Mouse (Mus musculus) hindbrain, postnatal 0 days (tissue): ENCODE measurements around the gene Tubgcp5. TPM values are rescaled to one million over a fixed set of nuclear protein-coding genes. Genes with fewer than 3 reads are reported as not detected.

Experiments
- ATAC-seq: fragments of 200-750 bp; cut with Nextera tagmentation; 2 replicates; pipeline ENCODE4 v1.8.0; 2017; ENCODE audit warnings: mild to moderate bottlenecking, moderate TSS enrichment, moderate library complexity
- DNase-seq: peaks from one replicate; pipeline ENCODE4 v3.0.0-alpha.2; 2015; ENCODE audit warnings: low spot score
- H3K27ac ChIP-seq: fragments of 300-500 bp; sonication (generic); 2 replicates; pipeline ENCODE4 v1.5.1; 2014; ENCODE audit warnings: mild to moderate bottlenecking
- H3K27me3 ChIP-seq: fragments of 300-500 bp; sonication (generic); 2 replicates; pipeline ENCODE4 v1.6.1; 2014; ENCODE audit warnings: low read length, mixed read lengths; ENCODE audit not compliant: insufficient read depth
- H3K36me3 ChIP-seq: fragments of 300-500 bp; sonication (generic); 2 replicates; pipeline ENCODE4 v1.6.1; 2014; ENCODE audit warnings: low read length, mixed read lengths; ENCODE audit not compliant: insufficient read depth
- H3K4me1 ChIP-seq: fragments of 300-500 bp; sonication (generic); 2 replicates; pipeline ENCODE4 v1.6.1; 2014; ENCODE audit warnings: antibody characterized with exemption, low read length, mixed read lengths; ENCODE audit not compliant: insufficient read depth
- H3K4me2 ChIP-seq: fragments of 300-500 bp; sonication (generic); 2 replicates; pipeline ENCODE4 v1.6.1; 2014; ENCODE audit warnings: low read depth, mild to moderate bottlenecking, low read length, moderate library complexity, mixed read lengths
- H3K4me3 ChIP-seq: fragments of 300-500 bp; sonication (generic); 2 replicates; pipeline ENCODE4 v1.5.1; 2014; ENCODE audit warnings: low read length
- H3K9ac ChIP-seq: fragments of 300-500 bp; sonication (generic); replicated peaks from 2 replicates; pipeline ENCODE4 v1.6.1; 2014; ENCODE audit warnings: mild to moderate bottlenecking, low read length, moderate library complexity, mixed read lengths
- H3K9me3 ChIP-seq: fragments of 300-500 bp; sonication (generic); 2 replicates; pipeline ENCODE4 v1.6.1; 2016; ENCODE audit warnings: low read length, mixed read lengths
- CTCF ChIP-seq: IDR thresholded peaks from 2 replicates; pipeline ENCODE4 v1.5.1; 2016; ENCODE audit warnings: antibody characterized with exemption, control low read depth, low read depth
- WGBS: fragments of 180-500 bp; shearing (Covaris S2); extraction: QIAGEN DNeasy Blood & Tissue Kit; methylation state at CpG from one replicate; pipeline ENCODE4 v1.1.7; 2014; 5-methylcytosine and 5-hydroxymethylcytosine counted together
- polyA plus RNA-seq: library from polyadenylated mRNA; unstranded; fragments of >200 nt; fragmentation: Nextera tagmentation; extraction: Ambion mirVana; gene quantifications from 2 replicates; pipeline ENCODE4 v1.2.1, GENCODE M21; 2015
- total RNA-seq: library from RNA; depleted of rRNA; stranded (reverse); fragments of >200 nt; gene quantifications from 2 replicates; pipeline ENCODE4 v1.2.3, GENCODE M21; 2014; rRNA removed

Gene Tubgcp5
- total RNA-seq = 15.9 and 25.9 TPM in 2 replicates
- polyA plus RNA-seq = 22.3 and 23.4 TPM in 2 replicates

DNA sequence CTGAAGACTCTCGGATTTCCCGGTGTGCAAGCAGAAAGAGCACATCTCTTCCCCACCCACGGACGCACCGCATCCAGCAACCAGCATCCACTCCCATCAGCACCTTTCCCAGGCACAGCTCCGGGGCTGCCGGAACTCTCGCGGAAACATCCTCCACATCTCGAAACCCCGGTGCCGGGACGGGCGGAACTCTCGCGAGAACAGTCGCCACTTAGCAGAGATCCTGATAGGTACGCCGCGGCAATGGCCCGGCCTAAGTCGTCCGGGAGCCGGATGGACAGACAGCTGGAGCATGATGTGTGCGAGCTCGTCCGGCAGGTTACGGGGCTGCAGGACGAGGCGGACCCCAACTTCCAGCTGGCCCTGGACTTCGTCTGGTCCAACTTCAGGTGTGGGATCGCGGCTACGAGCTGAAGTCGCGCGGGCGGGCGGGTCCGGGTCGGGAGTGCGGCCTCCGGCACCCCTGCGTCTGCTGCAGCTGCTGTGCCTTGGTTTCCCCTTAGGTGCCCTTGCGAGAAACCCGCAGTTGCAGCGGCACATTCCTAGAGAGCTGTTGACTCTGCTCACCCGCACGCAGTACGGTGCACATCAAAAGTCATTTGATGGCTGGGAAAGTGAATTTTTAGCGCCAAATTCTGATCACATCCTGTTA is at the start of gene Tubgcp5:
Gene Tubgcp5, plus strand, starts transcription at position 203 of the 652 bp plus-strand sequence.
- peak within 1 kb of the TSS; percentile 93 for H3K9ac ChIP-seq
- no peaks in the 10 kb centered on the region for H3K9me3 ChIP-seq
- H3K4me3 ChIP-seq = peak within 1 kb of the TSS; percentile 77
- ATAC-seq = peak; percentile 98
- DNase-seq = peak; percentile 98
- under 1% methylated on average over 51 of the region's 51 CpGs for WGBS
- H3K4me2 ChIP-seq = peak within 1 kb of the TSS; percentile 77
- TF ChIP-seq CTCF = no peak
- H3K27me3 ChIP-seq = no peaks in the 10 kb centered on the region
- H3K4me1 ChIP-seq = peaks cover 5% of the 10 kb centered on the region
- peak within 1 kb of the TSS; percentile 85 for H3K27ac ChIP-seq
- H3K36me3 ChIP-seq = peaks cover 15% of the 10 kb centered on the region

DNA sequence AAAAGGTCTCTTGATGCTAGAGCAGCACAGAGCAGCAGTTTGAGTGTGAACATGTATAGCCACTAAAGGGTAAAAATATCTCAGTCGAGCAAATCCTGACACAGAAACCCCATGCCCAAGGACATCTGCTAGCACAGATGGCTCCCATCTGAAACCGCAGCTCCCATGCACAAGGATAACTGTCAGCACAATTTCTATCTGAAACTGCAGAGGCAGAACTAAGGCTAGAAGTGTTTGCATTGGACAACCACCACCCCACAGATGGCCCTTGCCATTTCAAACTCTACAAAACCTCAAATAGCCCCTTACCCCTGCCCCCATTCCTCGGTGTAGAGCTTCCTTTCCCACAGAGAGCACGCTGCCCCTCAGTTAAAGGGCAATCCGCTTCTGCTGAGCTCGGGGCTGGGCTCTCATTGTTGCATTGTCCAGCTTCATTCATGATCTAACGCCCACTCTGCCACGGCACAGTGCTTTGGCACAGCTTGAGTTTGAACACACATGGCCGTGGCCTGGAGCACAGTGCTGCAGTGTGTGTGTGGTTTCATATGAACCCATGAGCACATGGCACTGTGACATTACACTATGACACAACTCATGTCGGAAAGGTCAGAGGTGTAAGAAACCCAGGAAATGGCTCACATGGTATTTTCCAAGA is 49.3 kb upstream of the Tubgcp5 start:
- 23% methylated on average over 10 of the region's 10 CpGs for WGBS
- Histone ChIP-seq H3K4me3 (no peak overlapping the region), H3K27me3 (no peaks in the 10 kb centered on the region), H3K4me1 (0 out of 2 replicates have a peak, but pooled peaks cover 4% of the 10 kb centered on the region), H3K9ac (no peak overlapping the region), H3K4me2 (no peak overlapping the region), H3K36me3 (no peaks in the 10 kb centered on the region), H3K27ac (peak overlapping the region; percentile 64), H3K9me3 (no peaks in the 10 kb centered on the region)
- peak; percentile 88 for ATAC-seq
- peak; percentile 68 for DNase-seq
- TF ChIP-seq CTCF = no peak

DNA sequence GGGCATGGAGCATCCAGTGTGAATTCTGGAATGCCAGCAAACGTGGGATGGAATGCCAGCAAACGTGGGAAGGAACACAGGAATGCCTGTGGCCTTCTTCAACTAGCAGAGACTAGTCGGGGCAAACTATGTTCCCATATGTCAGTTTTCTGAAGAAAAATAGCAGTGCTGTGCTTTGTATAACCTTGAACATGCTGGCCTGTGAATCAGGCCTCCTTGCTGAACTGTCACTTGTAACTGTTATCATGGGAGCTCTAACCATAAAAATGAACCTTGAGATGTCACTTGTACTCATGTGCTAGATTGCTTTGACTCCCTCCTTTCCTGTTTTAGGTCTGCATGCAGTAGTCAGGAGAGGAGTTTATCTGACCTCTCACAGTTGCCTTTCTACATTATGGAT is 43.1 kb upstream of the Tubgcp5 start:
- TF ChIP-seq CTCF = no peak
- WGBS = 83% methylated on average over 3 of the region's 3 CpGs

DNA sequence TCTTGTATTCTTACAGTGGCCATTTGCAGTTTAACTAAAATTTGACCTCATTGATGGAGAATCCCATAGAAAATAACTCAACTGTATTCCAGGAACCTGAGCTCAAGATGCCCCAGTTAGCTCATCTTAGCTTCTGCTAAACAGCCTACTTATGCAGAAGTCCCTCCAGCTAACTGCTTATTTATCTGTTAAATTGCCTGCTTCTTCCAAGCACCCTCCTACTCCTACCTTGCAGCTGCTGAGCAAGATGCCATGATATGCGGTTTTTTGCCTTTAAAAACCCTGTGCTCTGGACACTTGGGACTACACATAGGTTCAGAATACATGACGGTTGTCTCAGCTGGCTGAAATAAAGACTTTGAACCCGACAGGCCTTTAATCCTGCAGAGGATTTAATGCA is 34.6 kb upstream of the Tubgcp5 start:
- ATAC-seq (no peak), DNase-seq (no peak)
- 69% methylated on average over 3 of the region's 3 CpGs for WGBS

More for the DNA sequence above, 43.1 kb upstream of the Tubgcp5 start:
- ATAC-seq (no peak), DNase-seq (no peak)
- Histone ChIP-seq H3K36me3 (no peaks in the 10 kb centered on the region), H3K27me3 (no peaks in the 10 kb centered on the region), H3K4me1 (no peaks in the 10 kb centered on the region), H3K4me2 (no peak overlapping the region), H3K9ac (no peak overlapping the region), H3K4me3 (no peak overlapping the region), H3K27ac (no peak overlapping the region), H3K9me3 (no peaks in the 10 kb centered on the region)

DNA sequence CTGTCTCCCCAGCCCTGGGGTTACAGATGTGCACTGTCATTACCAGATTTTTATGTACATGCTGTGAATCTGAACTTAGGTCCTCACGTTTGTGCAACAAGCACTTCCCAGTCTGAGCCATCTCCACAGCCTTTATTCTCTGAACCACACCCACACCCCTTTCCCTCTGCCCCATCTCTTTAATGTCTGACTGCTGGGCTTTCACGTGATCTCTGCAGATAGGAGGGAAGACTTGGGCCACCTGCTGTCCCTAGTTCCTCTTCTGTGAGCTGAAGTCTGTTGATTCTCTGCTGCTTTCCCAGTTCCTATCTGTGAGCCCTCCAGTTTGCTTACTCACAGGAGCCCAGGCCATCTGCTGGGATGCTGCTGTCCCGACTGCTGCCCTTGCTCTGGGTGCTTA is 26.0 kb upstream of the Tubgcp5 start, which contains the start of gene Siglech:
Gene Siglech, plus strand, starts transcription at position 253 of the 400 bp plus-strand sequence.
- H3K4me1 ChIP-seq = no peaks in the 10 kb centered on the region
- no peaks in the 10 kb centered on the region for H3K27me3 ChIP-seq
- no peak within 1 kb of the TSS for H3K4me3 ChIP-seq
- no peak for TF ChIP-seq CTCF
- DNase-seq = no peak
- no peaks in the 10 kb centered on the region for H3K36me3 ChIP-seq
- H3K9ac ChIP-seq = no peak within 1 kb of the TSS
- H3K27ac ChIP-seq = no peak within 1 kb of the TSS
- 44% methylated on average over 3 of the region's 3 CpGs for WGBS
- ATAC-seq = no peak
- H3K4me2 ChIP-seq = no peak within 1 kb of the TSS
- no peaks in the 10 kb centered on the region for H3K9me3 ChIP-seq

More for the DNA sequence above, 34.6 kb upstream of the Tubgcp5 start:
- no peak overlapping the region for H3K9ac ChIP-seq
- no peak overlapping the region for H3K27ac ChIP-seq
- H3K36me3 ChIP-seq = no peaks in the 10 kb centered on the region
- TF ChIP-seq CTCF = no peak
- no peak overlapping the region for H3K4me2 ChIP-seq
- no peak overlapping the region for H3K4me3 ChIP-seq
- H3K9me3 ChIP-seq = no peaks in the 10 kb centered on the region
- H3K27me3 ChIP-seq = no peaks in the 10 kb centered on the region
- H3K4me1 ChIP-seq = no peaks in the 10 kb centered on the region

DNA sequence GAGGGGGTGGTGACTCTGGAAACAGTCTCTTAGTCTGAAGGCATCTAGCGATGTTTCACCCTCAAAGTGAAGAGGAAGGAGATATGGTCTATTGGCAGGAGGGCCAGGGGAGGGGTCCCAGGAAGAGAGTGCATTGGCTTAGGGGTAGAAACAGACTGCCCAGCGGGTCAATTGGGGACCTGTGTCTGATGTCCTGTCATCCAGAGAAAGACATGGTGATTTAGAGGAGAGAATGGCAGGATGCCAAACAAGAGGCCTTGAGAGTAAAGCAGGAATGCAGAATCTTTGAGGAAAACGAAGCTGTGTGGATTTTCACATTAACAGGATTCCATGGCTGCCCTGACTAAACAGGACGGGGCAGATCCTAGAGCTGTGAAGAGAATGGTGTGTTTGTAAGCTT is 13.9 kb upstream of the Tubgcp5 start:
- Histone ChIP-seq H3K4me3 (no peak overlapping the region), H3K36me3 (no peaks in the 10 kb centered on the region), H3K27ac (no peak overlapping the region), H3K9me3 (no peaks in the 10 kb centered on the region), H3K27me3 (no peaks in the 10 kb centered on the region), H3K4me1 (no peaks in the 10 kb centered on the region), H3K4me2 (no peak overlapping the region), H3K9ac (no peak overlapping the region)
- 48% methylated on average over 4 of the region's 4 CpGs for WGBS
- no peak for TF ChIP-seq CTCF
- ATAC-seq (no peak), DNase-seq (peak; percentile 13)

DNA sequence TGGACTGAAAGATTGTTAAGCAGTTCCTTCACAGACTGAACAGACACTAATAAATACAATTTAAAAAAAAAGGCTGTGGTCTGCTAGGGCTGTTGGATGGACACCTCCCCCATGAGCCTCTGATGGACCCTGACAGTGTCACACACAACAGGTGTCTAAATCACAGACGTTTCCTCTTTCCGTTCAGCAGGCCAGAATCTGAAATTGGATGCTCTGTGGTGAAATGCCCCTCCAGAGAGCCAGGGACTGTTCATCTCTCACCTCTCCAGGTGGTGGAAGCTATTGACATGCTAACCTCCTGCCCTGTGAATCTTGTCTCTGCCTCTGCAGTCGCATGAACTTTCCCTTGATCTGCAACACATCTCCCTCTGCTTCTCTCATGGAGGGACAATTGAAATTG is 11.5 kb upstream of the Tubgcp5 start:
- TF ChIP-seq CTCF = no peak
- no peaks in the 10 kb centered on the region for H3K9me3 ChIP-seq
- H3K9ac ChIP-seq = no peak overlapping the region
- DNase-seq (no peak), ATAC-seq (no peak)
- H3K4me2 ChIP-seq = no peak overlapping the region
- WGBS = 63% methylated on average over 3 of the region's 3 CpGs
- H3K4me3 ChIP-seq = no peak overlapping the region
- no peaks in the 10 kb centered on the region for H3K4me1 ChIP-seq
- no peaks in the 10 kb centered on the region for H3K27me3 ChIP-seq
- H3K27ac ChIP-seq = no peak overlapping the region
- no peaks in the 10 kb centered on the region for H3K36me3 ChIP-seq
